Mouse (Mus musculus) A20 (cell line): ENCODE measurements at regions not wholly inside any gene's neighbourhood (a gene's known extent, or its start where the extent isn't known, plus 50 kb on each side); places are given as distances from the start of the nearest gene placed in this dataset.

Experiments
- DNase-seq: peaks from one replicate; pipeline ENCODE4 v3.0.0-alpha.2; 2011; ENCODE audit warnings: low read depth, low spot score

- DNase-seq, result no peak
Measured at GRCm38 (mm10) chr3:110366151-110366550, 115.4 kb upstream of the Prmt6 start.

- DNase-seq, result peak; percentile 10
Measured at GRCm38 (mm10) chr3:110361900-110362299, 111.1 kb upstream of the Prmt6 start.

- no peak for DNase-seq
Measured at GRCm38 (mm10) chr3:110356822-110357594, 106.2 kb upstream of the Prmt6 start.

- no peak for DNase-seq
Measured at GRCm38 (mm10) chr3:110353654-110354053, 102.9 kb upstream of the Prmt6 start.

- no peak for DNase-seq
Measured at GRCm38 (mm10) chr3:110350075-110350474, 99.3 kb upstream of the Prmt6 start.

GRCm38 (mm10) chr3:110349446-110349845 is 98.6 kb upstream of the Prmt6 start:
- DNase-seq, result no peak

- DNase-seq, result no peak
Measured at GRCm38 (mm10) chr3:110344846-110345245, 94.0 kb upstream of the Prmt6 start.

GRCm38 (mm10) chr3:110340067-110340466 is 89.3 kb upstream of the Prmt6 start:
- no peak for DNase-seq

GRCm38 (mm10) chr3:110339026-110339606 is 88.3 kb upstream of the Prmt6 start:
- no peak for DNase-seq

- no peak for DNase-seq
Measured at GRCm38 (mm10) chr3:110329175-110329574, 78.4 kb upstream of the Prmt6 start.

- DNase-seq, result no peak
Measured at GRCm38 (mm10) chr3:110310270-110310669, 59.5 kb upstream of the Prmt6 start.

- no peak for DNase-seq
Measured at GRCm38 (mm10) chr3:110303166-110303565, 52.4 kb upstream of the Prmt6 start.
